Mouse (Mus musculus): Measurements from ENCODE around the gene Krtap4-2. TPM values are rescaled to one million over a fixed set of nuclear protein-coding genes. Genes with fewer than 3 reads are reported as not detected.
"Not testable (repeated sequence)": the region's sequence is repeated elsewhere in the genome, so short reads cannot be mapped to it uniquely, and the experiment has no call there.

Krtap4-2 gene
- total RNA-seq (2021), result not detected
- long read RNA-seq, experiment 1, result 0 reads
- long read RNA-seq, experiment 2, result 0 reads

DNA sequence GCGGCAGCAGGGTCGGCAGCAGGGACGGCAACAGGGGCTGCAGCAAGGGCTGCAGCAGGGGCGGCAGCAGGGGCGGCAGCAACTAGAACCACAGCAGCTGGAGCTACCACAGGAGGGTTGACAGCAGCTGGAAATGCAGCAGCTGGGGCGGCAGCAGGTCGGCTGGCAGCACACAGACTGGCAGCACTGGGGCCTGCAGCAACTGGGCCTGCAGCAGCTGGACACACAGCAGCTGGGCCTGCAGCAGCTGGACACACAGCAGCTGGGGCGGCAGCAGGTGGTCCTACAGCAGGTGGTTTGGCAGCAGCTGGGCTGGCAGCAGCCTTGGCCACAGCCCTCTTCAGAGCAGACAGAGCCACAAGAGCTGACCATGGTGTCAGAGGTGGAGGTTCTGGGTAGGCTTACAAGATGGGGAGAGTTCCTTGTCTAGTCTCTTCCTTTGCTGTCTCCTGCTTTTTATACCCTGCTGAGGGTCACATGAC is at the start of gene Krtap4-2:
Gene Krtap4-2, minus strand, starts transcription at position 432 of the 482 bp plus-strand sequence.
- no peak for DNase-seq

DNA sequence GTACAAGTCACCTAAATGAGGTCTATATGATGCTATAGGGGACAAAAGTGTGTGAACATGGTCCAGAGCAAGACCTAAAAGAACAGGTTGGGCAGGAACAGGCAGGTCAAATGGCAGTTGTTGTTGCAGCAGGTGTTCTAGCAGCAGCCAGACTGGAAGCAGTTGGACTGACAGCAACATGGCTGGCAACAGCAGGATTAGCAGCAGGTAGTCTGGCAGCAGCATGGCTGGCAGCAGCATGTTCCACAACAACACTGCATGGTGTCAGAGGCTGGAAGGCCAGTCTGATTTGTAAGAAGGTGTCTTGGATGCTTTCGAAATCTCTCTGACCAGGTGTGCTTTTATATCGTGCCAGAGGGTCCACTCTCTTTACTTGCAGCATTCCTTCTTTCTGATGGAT is 48.6 kb upstream of the Krtap4-2 start:
- no peak for DNase-seq

DNA sequence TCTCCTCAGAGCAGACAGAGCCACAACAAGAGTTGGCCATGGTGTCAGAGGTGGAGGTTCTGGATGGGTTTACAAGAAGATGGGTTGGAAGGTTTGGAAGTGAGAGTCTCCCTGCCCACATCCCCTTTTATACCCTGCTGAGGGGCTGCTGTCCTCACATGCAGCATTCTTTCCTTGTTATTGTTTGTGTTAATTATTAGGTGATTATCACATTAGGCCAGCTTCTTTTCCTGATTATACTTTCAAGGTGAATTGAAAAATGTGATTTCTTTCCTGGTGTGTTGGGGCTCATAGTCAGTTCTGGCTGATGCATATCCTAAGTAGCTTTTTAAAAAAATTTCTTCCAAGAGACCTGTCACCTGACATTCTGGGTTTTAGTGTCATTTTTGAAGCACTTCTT is 31.0 kb upstream of the Krtap4-2 start, which contains the start of gene Krtap4-6:
Gene Krtap4-6, minus strand, starts transcription at position 101 of the 400 bp plus-strand sequence.
- no peak for DNase-seq

DNA sequence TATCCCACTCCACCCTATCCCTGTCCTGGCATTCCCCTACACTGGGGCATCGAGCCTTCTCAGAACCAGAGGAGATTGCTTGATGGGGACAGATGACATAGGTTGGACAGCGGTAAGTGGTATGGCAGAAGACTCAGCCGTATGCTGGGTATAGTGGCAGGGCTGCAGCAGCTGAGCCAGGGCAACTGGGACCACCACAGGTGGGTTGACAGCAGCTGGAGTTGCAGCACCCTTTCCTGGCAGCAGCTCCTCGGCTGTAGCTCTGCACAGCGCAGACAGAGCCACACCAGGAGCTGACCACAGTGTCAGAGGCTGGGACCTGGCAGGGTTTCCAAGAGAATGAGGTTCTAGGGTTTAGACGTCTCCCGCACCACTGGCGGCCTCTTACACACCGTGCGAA is 27.9 kb upstream of the Krtap4-2 start:
- no peak for DNase-seq

DNA sequence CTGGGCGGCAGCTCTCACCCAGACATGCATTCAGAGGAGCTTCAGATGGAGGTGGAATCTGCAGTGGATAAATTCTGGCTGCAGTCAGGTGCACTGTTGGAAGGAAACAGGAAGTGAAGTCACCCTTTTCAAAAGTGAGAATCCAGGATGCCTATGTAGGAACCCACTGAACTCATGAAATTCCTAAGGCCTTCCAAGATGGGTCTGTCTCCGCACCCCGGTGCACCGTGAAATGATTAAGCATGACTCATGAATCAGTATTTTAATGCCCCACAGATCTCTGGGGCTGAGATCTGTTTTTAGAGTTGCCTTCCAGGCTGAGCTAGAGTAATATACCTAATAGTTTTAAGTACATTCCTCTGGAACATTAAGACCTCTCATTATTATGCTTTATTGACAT is 24.4 kb upstream of the Krtap4-2 start:
- no peak for DNase-seq

DNA sequence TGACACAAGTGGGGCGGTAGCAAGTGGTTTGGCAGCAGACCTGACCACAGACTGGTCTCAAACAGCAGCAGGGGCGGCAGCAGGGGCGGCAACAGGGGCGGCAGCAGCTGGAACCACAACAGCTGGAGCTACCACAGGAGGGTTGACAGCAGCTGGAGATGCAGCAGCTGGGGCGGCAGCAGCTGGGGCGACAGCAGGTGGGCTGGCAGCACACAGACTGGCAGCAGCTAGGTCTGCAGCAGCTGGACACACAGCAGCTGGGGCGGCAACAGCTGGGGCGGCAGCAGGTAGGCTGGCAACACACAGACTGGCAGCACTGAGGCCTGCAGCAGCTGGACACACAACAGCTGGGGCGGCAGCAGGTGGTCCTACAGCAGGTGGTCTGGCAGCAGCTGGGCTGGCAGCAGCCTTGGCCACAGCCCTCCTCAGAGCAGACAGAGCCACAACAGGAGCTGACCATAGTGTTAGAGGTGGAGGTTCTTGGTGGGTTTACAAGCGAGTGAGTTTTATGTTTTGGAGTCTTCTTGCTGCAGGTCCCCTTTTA is 23.7 kb upstream of the Krtap4-2 start, which contains the start of gene Gm11563:
Gene Gm11563, minus strand, starts transcription at position 494 of the 544 bp plus-strand sequence.
- DNase-seq, result not testable (repeated sequence)

DNA sequence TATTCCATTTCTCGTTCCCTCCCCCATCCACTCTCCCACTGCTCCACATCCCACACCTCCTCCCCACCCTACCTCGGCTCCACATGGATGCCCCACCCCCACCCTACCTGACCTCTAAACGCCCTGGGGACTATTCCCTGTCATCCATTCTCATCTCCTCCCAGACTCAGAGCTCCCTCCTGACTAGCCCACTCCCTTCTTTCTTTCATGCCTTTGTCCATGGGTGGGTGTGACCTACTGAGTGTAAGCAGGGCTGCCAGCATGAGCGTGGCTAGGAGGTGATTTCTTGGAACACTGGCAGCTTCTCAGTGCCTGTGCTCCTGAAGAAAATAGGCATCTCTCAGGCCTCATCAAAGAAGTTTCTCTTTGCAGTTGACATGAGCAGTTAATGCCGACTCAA is 22.2 kb upstream of the Krtap4-2 start:
- DNase-seq, result no peak

DNA sequence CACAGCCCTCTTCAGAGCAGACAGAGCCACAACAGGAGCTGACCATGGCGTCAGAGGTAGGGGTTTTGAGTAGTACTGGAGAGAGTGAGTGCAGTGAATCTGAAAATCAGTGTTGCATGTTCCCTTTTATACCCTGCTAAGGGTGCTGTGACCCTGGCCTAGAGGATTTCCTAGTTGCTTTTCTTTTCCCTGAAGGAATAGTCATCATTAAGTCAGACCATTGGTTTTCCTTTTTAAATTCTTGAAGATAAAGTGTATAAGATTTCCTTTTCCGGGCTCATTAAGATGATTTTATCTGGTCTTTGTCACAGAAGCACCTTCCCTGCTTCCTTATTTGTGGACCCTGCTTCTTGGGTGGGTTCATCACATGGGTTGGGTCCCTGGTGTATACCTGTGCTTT is 15.3 kb upstream of the Krtap4-2 start, which contains the start of gene Gm11555:
Gene Gm11555, minus strand, starts transcription at position 101 of the 400 bp plus-strand sequence.
- DNase-seq, result no peak

DNA sequence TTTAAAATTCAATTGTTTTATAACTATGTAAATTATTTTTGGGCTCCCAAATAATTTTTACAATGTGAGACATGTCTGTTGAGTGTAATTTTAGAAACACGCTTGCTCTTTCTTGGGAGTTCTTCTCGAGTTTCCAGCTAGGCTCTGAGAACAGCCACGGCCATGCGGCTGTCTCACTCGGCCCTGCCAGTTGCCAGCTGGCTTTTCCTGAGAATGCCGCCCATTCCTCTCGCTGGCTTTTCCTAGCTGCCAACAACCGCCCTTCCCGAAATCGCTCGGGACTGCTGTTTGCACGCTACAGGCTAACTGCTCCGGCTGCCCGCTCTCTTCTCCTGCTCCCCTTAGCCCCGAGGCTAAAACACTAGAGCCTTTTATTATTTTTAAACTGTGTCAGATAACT is 11.6 kb upstream of the Krtap4-2 start:
- DNase-seq, result no peak

DNA sequence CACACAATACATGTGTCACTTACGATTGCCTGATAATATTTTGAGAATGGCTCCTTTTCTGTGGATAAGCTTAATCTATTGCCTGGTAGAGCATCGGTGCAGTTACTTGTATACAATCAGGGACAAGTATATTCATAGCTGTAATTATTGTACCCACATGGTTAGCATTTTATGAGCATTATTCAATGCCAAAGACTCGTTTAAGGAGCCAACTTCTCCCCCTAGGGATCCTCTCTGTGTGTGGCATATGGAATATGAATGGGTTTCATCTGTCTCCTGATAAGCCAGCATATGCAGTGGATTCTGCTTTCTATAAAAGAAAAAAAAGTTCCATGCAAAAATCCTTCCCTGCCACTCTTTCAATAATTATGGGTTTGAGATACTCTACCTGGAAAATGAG is 9.5 kb upstream of the Krtap4-2 start:
- no peak for DNase-seq

DNA sequence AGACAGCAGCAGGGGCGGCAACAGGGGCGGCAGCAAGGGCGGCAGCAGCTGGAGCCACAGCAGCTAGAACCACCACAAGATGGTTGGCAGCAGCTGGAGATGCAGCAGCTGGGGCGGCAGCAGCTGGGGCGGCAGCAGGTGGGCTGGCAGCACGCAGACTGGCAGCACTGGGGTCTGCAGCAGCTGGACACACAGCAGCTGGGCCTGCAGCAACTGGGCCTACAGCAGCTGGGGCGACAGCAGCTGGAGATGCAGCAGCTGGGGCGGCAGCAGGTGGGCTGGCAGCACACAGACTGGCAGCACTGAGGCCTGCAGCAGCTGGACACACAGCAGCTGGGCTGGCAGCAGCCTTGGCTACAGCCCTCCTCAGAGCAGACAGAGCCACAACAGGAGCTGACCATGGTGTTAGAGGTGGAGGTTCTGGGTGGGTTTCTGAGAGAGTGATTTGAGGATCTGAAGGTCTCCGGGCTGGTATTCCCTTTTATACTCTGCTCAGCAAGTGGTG is 8.8 kb upstream of the Krtap4-2 start, which contains the start of gene Krtap4-7:
Gene Krtap4-7, minus strand, starts transcription at position 455 of the 505 bp plus-strand sequence.
- not testable (repeated sequence) for DNase-seq

DNA sequence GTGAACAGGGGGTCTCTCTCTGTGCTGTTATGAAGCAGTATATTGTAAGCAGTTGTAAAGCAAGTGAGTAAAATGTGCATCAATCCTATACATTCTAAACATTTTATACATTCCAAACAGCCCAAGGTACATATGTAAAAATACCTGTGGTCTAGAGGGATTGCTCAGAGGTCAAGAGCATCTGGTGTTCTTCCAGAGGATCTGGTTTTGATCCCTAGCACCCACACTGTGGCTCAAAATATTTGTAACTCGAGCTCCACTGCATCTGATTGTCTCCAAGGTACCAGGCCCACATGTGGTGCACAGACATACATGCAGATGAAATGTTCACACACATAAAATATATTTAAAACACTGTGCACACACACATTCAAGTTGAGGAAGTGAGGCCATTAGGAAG is 6.0 kb upstream of the Krtap4-2 start:
- DNase-seq, result no peak

DNA sequence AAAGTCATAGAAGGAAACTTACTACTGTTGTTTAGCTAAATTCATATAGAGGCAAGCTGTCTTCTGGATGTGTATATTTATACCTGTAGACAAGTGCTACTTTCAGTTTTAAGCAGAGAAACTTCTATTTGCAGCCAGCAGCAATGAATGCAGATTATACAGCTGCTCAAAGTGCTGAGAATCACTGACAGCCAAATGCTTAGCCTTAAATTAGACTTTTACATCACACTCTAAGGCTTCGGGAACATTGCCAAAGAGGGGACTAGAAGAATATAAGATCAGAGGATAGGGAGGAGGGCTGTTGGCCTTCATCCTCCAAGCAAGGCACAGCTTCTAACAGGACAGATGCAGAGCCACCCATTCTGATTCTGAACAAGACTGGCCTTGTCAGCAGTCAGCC is 2.2 kb upstream of the Krtap4-2 start:
- DNase-seq, result no peak

DNA sequence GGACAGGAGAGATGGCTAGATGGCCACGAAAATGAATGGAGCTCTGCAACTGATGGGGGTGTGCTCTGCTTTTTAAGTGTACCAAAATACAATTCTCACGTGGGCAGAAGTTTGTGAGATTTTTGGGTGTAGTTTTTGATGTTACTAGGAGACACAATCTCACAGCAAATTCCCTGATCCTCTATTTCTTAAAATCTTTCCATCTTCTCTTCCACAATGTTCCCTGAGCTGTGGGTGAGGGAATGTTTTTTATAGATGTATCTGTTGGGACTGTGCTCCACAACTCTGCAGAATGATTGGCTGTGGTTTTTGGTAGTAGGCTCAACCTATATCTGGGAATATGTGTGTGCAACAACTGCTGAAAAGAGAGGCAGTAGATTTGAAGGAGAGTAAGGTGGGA is 1.6 kb downstream of the Krtap4-2 start:
- no peak for DNase-seq

DNA sequence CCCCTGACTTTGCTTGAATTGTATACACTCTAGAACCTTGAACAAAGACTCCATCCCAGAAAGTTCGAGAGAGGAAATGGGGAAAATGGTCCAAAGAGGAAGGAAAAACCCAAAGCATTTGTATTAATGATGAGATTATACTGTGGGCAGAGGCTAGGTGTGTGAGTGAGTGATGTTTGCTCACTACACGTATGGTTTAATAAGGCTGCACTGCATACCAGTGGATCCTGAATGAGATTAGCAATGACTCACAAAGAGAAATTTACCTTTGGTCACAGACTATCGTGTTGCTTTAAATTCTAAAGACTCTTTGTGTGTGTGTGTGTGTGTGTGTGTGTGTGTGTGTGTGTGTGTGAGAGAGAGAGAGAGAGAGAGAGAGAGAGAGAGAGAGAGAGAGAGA is 4.0 kb downstream of the Krtap4-2 start:
- DNase-seq, result no peak

DNA sequence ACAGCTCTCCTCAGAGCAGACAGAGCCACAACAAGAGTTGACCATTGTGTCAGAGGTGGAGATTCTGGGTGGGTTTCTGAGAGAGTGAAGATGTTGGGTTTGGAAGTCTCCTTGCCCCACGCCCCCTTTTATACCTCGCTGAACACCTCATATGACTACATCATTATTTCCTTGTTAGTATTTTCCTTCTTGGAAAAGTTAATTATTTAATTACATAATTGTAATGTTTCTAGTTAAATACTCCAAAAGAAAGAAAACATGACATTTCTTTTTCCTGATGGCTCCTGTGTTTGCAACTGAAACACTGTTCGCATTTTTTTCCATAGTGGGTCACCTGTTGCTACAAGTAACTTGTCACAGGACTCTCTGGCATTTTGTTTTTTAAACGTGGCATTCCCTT is 6.7 kb downstream of the Krtap4-2 start, which contains the start of gene Krtap4-1:
Gene Krtap4-1, minus strand, starts transcription at position 101 of the 400 bp plus-strand sequence.
- no peak for DNase-seq

DNA sequence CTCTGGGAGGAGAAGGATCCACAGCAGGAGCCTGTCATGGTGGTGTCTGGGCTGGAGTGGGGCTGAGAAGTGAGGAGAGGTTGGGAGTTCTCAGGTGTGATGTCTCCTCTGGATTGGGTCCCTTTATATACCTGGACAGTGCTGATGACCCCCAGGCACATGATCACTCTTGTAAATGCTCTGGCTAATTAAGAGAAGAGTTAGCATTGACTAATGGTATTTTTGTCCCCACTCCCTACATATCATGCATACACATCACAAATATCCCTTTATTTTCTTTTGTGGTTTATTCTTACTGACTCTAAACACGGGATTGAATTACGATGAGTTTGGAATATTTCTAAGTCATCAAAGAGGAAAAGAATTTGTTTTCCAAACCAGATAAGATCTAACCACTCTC is 14.5 kb downstream of the Krtap4-2 start, which contains the start of gene Gm11562:
Gene Gm11562, minus strand, starts transcription at position 101 of the 400 bp plus-strand sequence.
- DNase-seq, result no peak

DNA sequence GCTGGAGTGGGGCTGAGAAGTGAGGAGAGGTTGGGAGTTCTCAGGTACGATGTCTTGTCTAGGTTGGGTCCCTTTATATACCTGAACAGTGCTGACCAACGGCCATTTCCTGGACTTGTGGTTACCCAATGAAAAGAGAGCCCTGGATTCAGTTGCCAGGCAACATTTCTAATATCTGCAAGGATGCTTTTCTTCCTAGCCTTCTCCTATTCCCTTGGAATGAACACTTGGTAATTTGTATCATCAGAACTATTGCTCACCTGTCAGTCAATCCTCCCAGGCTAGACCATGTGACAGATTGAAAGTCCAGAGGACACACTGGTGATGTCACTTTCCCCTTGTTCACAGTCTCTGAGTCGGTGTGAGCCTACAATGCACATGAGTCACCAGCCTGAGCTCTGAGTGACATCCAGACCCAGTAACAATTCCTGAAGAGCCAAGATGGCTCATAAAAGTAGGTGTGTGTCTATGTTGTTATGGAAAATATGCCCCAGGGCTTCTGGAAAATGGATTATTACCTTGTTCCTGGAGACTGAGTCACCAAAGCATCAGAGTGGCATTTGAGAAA is 20.0 kb downstream of the Krtap4-2 start, which contains the start of gene Krtap2-4:
Gene Krtap2-4, minus strand, starts transcription at position 51 of the 568 bp plus-strand sequence.
- DNase-seq, result no peak

DNA sequence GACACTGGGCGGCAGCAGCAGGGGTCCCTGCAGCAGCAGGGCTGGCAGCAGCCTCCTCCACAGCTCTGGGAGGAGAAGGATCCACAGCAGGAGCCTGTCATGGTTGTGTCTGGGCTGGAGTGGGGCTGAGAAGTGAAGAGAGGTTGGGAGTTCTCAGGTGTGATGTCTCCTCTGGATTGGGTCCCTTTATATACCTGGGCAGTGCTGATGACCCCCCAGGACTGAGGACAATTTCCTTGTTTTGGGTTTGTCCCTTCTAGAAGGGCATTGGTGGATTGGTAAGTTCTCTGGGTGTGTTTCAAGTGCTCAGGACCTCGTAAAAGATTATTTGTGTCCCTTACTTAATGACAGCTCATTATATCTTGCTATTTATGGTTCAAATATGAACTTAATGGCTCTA is 24.8 kb downstream of the Krtap4-2 start, which contains the start of gene Gm11937:
Gene Gm11937, minus strand, starts transcription at position 101 of the 400 bp plus-strand sequence.
- DNase-seq, result not testable (repeated sequence)

DNA sequence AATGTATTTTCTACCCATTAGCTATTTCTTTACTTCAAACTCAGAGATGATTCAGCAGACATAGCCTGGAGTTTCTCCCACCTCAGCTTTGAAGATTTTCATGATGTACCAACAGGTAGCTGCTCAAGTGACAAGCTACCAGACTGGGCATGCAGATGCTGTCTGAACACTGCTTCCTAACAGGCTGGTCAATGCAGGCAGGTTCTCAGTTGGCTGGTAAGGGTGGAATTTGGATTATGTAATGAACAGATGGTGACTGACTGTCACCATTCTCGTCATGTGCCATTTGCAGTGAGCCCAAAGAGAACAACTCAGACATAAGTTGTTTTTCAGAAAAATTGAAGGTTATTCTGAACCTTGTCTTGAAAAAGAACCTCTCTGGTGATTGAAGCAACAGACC is 25.8 kb downstream of the Krtap4-2 start:
- no peak for DNase-seq

DNA sequence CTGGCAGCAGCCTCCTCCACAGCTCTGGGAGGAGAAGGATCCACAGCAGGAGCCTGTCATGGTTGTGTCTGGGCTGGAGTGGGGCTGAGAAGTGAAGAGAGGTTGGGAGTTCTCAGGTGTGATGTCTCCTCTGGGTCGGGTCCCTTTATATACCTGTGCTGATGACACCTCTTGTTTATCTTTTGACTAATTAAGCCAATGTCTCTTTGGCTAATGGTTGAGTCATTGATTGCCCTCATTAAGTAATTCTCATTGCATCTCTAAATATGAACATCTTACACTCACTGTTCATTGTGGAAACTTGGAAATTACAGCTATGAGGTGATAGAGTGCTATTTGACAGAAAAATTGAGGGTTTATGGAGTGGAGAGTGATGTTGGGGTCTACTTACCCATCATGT is 31.7 kb downstream of the Krtap4-2 start, which contains the start of gene Gm11938:
Gene Gm11938, minus strand, starts transcription at position 101 of the 400 bp plus-strand sequence.
- DNase-seq, result not testable (repeated sequence)

DNA sequence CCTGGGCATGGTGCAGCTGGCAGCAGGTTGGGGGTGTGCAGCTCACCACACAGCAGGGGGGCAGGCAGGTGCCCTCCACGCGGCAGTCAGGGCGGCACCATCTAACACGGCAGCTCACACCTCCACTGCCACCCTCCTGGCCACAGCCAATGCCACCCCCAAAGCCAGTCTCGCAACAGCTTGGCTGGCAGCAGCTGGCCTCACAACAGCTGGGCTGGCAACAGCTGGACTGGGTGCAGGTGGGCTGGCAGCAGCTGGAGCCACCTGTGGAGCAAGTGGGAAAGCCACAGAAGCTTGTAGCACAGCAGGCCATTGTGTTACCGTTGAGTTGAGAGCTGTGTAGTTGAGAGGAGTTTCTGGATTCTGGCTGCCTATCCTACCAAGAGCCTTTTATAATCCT is 37.1 kb downstream of the Krtap4-2 start, which contains the start of gene Krtap9-3:
Gene Krtap9-3, minus strand, starts transcription at position 364 of the 400 bp plus-strand sequence.
- DNase-seq, result not testable (repeated sequence)

DNA sequence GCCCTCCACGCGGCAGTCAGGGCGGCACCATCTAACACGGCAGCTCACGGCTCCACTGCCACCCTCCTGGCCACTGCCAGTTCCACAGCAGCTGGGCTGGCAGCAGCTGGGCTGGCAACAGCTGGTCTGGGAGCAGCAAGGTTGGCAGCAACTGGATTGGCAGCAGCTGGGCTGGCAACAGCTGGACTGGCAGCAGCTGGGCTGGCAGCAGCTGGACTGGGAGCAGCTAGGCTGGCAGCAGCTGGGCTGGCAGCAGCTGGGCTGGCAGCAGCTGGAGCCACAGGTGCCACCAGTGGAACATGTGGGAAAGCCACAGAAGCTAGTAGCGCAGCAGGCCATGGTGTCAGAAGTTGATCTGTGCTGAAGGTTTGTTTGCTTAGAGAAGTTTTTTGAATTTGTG is 43.9 kb downstream of the Krtap4-2 start, which contains the start of gene Krtap1-3:
Gene Krtap1-3, minus strand, starts transcription at position 359 of the 400 bp plus-strand sequence.
- no peak for DNase-seq

Measured in adrenal gland, postnatal 36 days (tissue).